Mouse (Mus musculus): ENCODE measurements around the gene Vmn1r70.

Gene Vmn1r70

GRCm38 (mm10) chr7:10631232-10631631, at the start of gene Vmn1r70:
Gene Vmn1r70, plus strand, starts transcription at chr7:10631532.
- DNase-seq = no peak

- DNase-seq = no peak
These were observed 17.8 kb upstream of the Vmn1r70 start, which contains the start of gene Vmn1r69 for GRCm38 (mm10) chr7:10613559-10613958. Gene Vmn1r69, minus strand, starts transcription at chr7:10613659.
